Mouse (Mus musculus) megakaryocyte, embryonic 14.5 days (primary cell): ENCODE measurements around the gene Olfr824.
"Not testable (repeated sequence)": the region's sequence is repeated elsewhere in the genome, so short reads cannot be mapped to it uniquely, and the experiment has no call there.

Source experiments
- FLI1 ChIP-seq: IDR thresholded peaks from 2 replicates; pipeline ENCODE4 v1.6.1; 2012; ENCODE audit warnings: low read length, inconsistent platforms, mixed read lengths
- GATA1 ChIP-seq: IDR thresholded peaks from 3 replicates; pipeline ENCODE4 v1.6.1; 2012; ENCODE audit warnings: mixed read lengths, low read length, inconsistent platforms, borderline replicate concordance

DNA sequence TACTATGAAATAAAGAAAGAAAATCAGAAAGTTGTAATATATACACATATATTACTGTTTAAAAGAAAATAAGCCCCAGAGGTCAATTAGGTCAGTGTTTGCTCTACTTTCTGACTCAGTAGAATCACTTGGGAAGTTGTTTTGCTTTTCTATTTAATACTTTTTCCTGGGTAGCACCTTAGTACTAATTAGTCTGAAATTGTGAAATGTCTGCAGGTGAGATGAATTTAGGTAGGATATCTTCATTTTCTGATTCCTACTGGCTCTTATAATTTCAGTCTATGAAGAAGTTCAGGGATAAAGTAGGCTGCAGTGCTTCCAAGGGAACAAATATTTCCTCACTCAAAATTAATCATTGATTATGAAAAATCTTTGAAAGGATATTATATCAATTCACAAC lies at the start of gene Olfr824:
- not testable (repeated sequence) for TF ChIP-seq GATA1, FLI1
